Mouse (Mus musculus): ENCODE measurements around the gene Rasl11b. TPM values are rescaled to one million over a fixed set of nuclear protein-coding genes. Genes with fewer than 3 reads are reported as not detected.

Gene Rasl11b
- polyA plus RNA-seq, 1 experiment = 2.4 TPM

- Histone ChIP-seq H3K4me3 (no peak overlapping the region), H3K4me2 (ENCODE audit: low read depth) (no peak overlapping the region), H3ac (ENCODE audit: control insufficient read depth, insufficient read length) (no peak overlapping the region), H3K27me3 (ENCODE audit: control insufficient read depth, insufficient read depth, insufficient read length) (no peaks in the 10 kb centered on the region), H3K79me2 (ENCODE audit: control insufficient read depth, insufficient read depth) (no peaks in the 10 kb centered on the region), H3K36me3 (ENCODE audit: control insufficient read depth, insufficient read depth) (no peaks in the 10 kb centered on the region)
- TF ChIP-seq CEBPB (IDR thresholded peaks at IDR 0.05; ENCODE audit: insufficient read depth, poor library complexity, severe bottlenecking) = no peak
- TF ChIP-seq MAX (IDR thresholded peaks at IDR 0.05; ENCODE audit: low read depth) = no peak
- TF ChIP-seq E2F4 (IDR thresholded peaks at IDR 0.05; ENCODE audit: insufficient read depth) = no peak
- no peak for TF ChIP-seq USF1 (IDR thresholded peaks at IDR 0.05; ENCODE audit: low read depth)
- TF ChIP-seq TCF3 (IDR thresholded peaks at IDR 0.05; ENCODE audit: insufficient read length, low read depth) = no peak
- no peak for TF ChIP-seq POLR2AphosphoS2 (IDR thresholded peaks at IDR 0.05; ENCODE audit: insufficient read length, low read depth)
- no peak for TF ChIP-seq SRF (IDR thresholded peaks at IDR 0.05; ENCODE audit: control insufficient read depth, insufficient read length, low read depth)
- no peak for TF ChIP-seq MYOD1 (IDR thresholded peaks at IDR 0.05; ENCODE audit: control insufficient read depth in 1 of 3, insufficient read length in 2 of 3, low read depth in 2 of 3)
- TF ChIP-seq REST (IDR thresholded peaks at IDR 0.05; ENCODE audit: insufficient read depth, insufficient read length) = no peak
Measured at GRCm38 (mm10) chr5:74218524-74218923, 23.4 kb downstream of the Rasl11b start.

DNA sequence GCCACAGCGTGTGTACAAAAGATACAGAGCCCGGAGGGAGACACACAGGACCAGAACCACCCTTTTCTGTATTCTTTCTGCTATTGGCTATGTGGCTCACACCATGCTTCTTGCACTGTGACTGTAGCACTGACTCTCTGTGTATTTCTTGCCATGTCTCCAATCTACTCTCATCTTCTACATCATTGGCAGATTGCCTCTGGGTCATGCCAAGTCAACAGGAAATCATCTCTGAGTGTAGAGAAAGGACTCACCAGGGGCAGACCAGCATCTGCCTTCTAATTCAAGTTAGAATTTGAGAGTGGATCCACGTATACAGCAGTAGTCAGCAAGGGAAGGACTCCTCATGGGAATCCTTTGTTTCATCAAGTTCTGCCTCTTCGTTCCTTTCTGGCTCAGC is 27.5 kb downstream of the Rasl11b start:
- no peak overlapping the region for H3K4me3 ChIP-seq
- H3K4me2 ChIP-seq (ENCODE audit: low read depth) = no peak overlapping the region
- H3K36me3 ChIP-seq (ENCODE audit: control insufficient read depth, insufficient read depth) = no peaks in the 10 kb centered on the region
- H3ac ChIP-seq (ENCODE audit: control insufficient read depth, insufficient read length) = no peak overlapping the region
- no peaks in the 10 kb centered on the region for H3K27me3 ChIP-seq (ENCODE audit: control insufficient read depth, insufficient read depth, insufficient read length)
- no peaks in the 10 kb centered on the region for H3K79me2 ChIP-seq (ENCODE audit: control insufficient read depth, insufficient read depth)
- TF ChIP-seq REST (IDR thresholded peaks at IDR 0.05; ENCODE audit: insufficient read depth, insufficient read length) (no peak), MAX (IDR thresholded peaks at IDR 0.05; ENCODE audit: low read depth) (no peak), POLR2AphosphoS2 (IDR thresholded peaks at IDR 0.05; ENCODE audit: insufficient read length, low read depth) (no peak), POLR2A (IDR thresholded peaks at IDR 0.05; ENCODE audit: insufficient read length, low read depth) (no peak), MYOG (IDR thresholded peaks at IDR 0.05; ENCODE audit: control insufficient read depth in 1 of 3, insufficient read depth in 1 of 3, insufficient read length in 2 of 3, low read depth in 2 of 3) (no peak), E2F4 (IDR thresholded peaks at IDR 0.05; ENCODE audit: insufficient read depth) (no peak), SRF (IDR thresholded peaks at IDR 0.05; ENCODE audit: control insufficient read depth, insufficient read length, low read depth) (no peak), CEBPB (IDR thresholded peaks at IDR 0.05; ENCODE audit: insufficient read depth, poor library complexity, severe bottlenecking) (no peak), MYOD1 (IDR thresholded peaks at IDR 0.05; ENCODE audit: control insufficient read depth in 1 of 3, insufficient read length in 2 of 3, low read depth in 2 of 3) (no peak), TCF3 (IDR thresholded peaks at IDR 0.05; ENCODE audit: insufficient read length, low read depth) (no peak), TCF12 (IDR thresholded peaks at IDR 0.05; ENCODE audit: insufficient read depth, poor library complexity, severe bottlenecking) (no peak)

DNA sequence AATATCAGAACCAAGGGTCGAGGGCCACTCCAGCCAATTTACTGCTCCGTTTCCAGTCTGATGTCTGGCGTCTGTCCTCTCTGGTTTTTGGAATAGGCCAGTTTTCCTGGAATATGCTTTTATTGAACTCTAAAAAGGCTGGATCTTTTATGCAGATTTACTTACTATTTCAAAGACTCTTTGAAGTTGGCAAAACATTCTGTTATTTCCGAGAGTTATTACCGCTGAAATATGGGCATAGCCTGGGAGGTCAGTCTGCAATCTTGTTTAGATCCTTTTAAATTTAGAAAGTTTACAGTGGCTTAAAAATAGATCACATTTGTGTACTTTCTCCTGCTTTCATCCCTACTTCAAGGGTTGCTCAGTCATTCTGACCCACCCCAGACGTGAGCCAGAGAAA is 29.4 kb downstream of the Rasl11b start:
- Histone ChIP-seq H3ac (ENCODE audit: control insufficient read depth, insufficient read length) (no peak overlapping the region), H3K4me3 (no peak overlapping the region)

DNA sequence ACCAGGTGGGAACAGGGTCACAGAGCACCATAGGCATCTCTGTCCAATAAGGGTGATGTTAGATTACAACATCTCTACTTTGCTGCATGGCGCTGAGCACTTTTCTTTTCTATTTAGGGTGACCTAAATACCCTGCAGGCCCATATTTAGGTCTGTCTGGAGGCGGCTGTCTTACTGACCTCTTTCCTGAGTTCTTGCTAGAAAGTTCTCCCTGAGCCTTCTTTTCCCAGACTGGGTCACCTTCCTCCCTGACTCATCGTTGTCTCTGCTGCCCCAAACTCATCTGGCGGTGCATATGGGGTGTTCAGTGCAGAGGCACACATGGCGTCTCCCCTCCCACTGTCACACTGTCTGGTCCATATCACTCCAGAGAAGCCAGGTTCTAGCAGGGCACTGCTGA is 31.1 kb downstream of the Rasl11b start:
- Histone ChIP-seq H3K4me3 (no peak overlapping the region), H3K27me3 (ENCODE audit: control insufficient read depth, insufficient read depth, insufficient read length) (no peaks in the 10 kb centered on the region), H3K4me2 (ENCODE audit: low read depth) (no peak overlapping the region), H3K36me3 (ENCODE audit: control insufficient read depth, insufficient read depth) (no peaks in the 10 kb centered on the region), H3K79me2 (ENCODE audit: control insufficient read depth, insufficient read depth) (no peaks in the 10 kb centered on the region), H3ac (ENCODE audit: control insufficient read depth, insufficient read length) (no peak overlapping the region)
- no peak for TF ChIP-seq MAX (IDR thresholded peaks at IDR 0.05; ENCODE audit: low read depth)
- TF ChIP-seq REST (IDR thresholded peaks at IDR 0.05; ENCODE audit: insufficient read depth, insufficient read length) = no peak
- TF ChIP-seq MYOG (IDR thresholded peaks at IDR 0.05; ENCODE audit: control insufficient read depth in 1 of 3, insufficient read depth in 1 of 3, insufficient read length in 2 of 3, low read depth in 2 of 3) = no peak
- no peak for TF ChIP-seq TCF12 (IDR thresholded peaks at IDR 0.05; ENCODE audit: insufficient read depth, poor library complexity, severe bottlenecking)
- TF ChIP-seq POLR2AphosphoS2 (IDR thresholded peaks at IDR 0.05; ENCODE audit: insufficient read length, low read depth) = no peak
- TF ChIP-seq USF1 (IDR thresholded peaks at IDR 0.05; ENCODE audit: low read depth) = no peak
- TF ChIP-seq MYOD1 (IDR thresholded peaks at IDR 0.05; ENCODE audit: control insufficient read depth in 1 of 3, insufficient read length in 2 of 3, low read depth in 2 of 3) = no peak
- no peak for TF ChIP-seq SRF (IDR thresholded peaks at IDR 0.05; ENCODE audit: control insufficient read depth, insufficient read length, low read depth)
- TF ChIP-seq CEBPB (IDR thresholded peaks at IDR 0.05; ENCODE audit: insufficient read depth, poor library complexity, severe bottlenecking) = no peak
- TF ChIP-seq TCF3 (IDR thresholded peaks at IDR 0.05; ENCODE audit: insufficient read length, low read depth) = no peak
- no peak for TF ChIP-seq POLR2A (IDR thresholded peaks at IDR 0.05; ENCODE audit: insufficient read length, low read depth)
- TF ChIP-seq E2F4 (IDR thresholded peaks at IDR 0.05; ENCODE audit: insufficient read depth) = no peak

More for the DNA sequence above, 29.4 kb downstream of the Rasl11b start:
- Histone ChIP-seq H3K79me2 (ENCODE audit: control insufficient read depth, insufficient read depth) (no peaks in the 10 kb centered on the region), H3K27me3 (ENCODE audit: control insufficient read depth, insufficient read depth, insufficient read length) (no peaks in the 10 kb centered on the region), H3K4me2 (ENCODE audit: low read depth) (no peak overlapping the region), H3K36me3 (ENCODE audit: control insufficient read depth, insufficient read depth) (no peaks in the 10 kb centered on the region)
- TF ChIP-seq CEBPB (IDR thresholded peaks at IDR 0.05; ENCODE audit: insufficient read depth, poor library complexity, severe bottlenecking) (no peak), TCF3 (IDR thresholded peaks at IDR 0.05; ENCODE audit: insufficient read length, low read depth) (no peak), REST (IDR thresholded peaks at IDR 0.05; ENCODE audit: insufficient read depth, insufficient read length) (no peak), TCF12 (IDR thresholded peaks at IDR 0.05; ENCODE audit: insufficient read depth, poor library complexity, severe bottlenecking) (no peak), POLR2A (IDR thresholded peaks at IDR 0.05; ENCODE audit: insufficient read length, low read depth) (no peak), MYOG (IDR thresholded peaks at IDR 0.05; ENCODE audit: control insufficient read depth in 1 of 3, insufficient read depth in 1 of 3, insufficient read length in 2 of 3, low read depth in 2 of 3) (no peak), USF1 (IDR thresholded peaks at IDR 0.05; ENCODE audit: low read depth) (no peak), SRF (IDR thresholded peaks at IDR 0.05; ENCODE audit: control insufficient read depth, insufficient read length, low read depth) (no peak), E2F4 (IDR thresholded peaks at IDR 0.05; ENCODE audit: insufficient read depth) (no peak), MAX (IDR thresholded peaks at IDR 0.05; ENCODE audit: low read depth) (no peak), POLR2AphosphoS2 (IDR thresholded peaks at IDR 0.05; ENCODE audit: insufficient read length, low read depth) (no peak), MYOD1 (IDR thresholded peaks at IDR 0.05; ENCODE audit: control insufficient read depth in 1 of 3, insufficient read length in 2 of 3, low read depth in 2 of 3) (no peak)

All from myocyte (in vitro differentiated cells).